Mouse (Mus musculus): ENCODE results near the gene Nmnat2. TPM values are rescaled to one million over a fixed set of nuclear protein-coding genes. Genes with fewer than 3 reads are reported as not detected.

Nmnat2 gene
- polyA plus RNA-seq, 1 experiment: 2.1 TPM

GRCm38 (mm10) chr1:153071995-153072394 is 117.2 kb downstream of the Nmnat2 start:
- Histone ChIP-seq H3ac (ENCODE audit: control insufficient read depth, insufficient read length) (no peak overlapping the region), H3K27me3 (ENCODE audit: control insufficient read depth, insufficient read depth, insufficient read length) (no peaks in the 10 kb centered on the region), H3K4me3 (no peak overlapping the region), H3K79me2 (ENCODE audit: control insufficient read depth, insufficient read depth) (no peaks in the 10 kb centered on the region), H3K36me3 (ENCODE audit: control insufficient read depth, insufficient read depth) (no peaks in the 10 kb centered on the region), H3K4me2 (ENCODE audit: low read depth) (no peak overlapping the region)
- no peak for TF ChIP-seq REST (IDR thresholded peaks at IDR 0.05; ENCODE audit: insufficient read depth, insufficient read length)
- no peak for TF ChIP-seq TCF12 (IDR thresholded peaks at IDR 0.05; ENCODE audit: insufficient read depth, poor library complexity, severe bottlenecking)
- no peak for TF ChIP-seq TCF3 (IDR thresholded peaks at IDR 0.05; ENCODE audit: insufficient read length, low read depth)
- TF ChIP-seq MAX (IDR thresholded peaks at IDR 0.05; ENCODE audit: low read depth): no peak
- no peak for TF ChIP-seq POLR2A (IDR thresholded peaks at IDR 0.05; ENCODE audit: insufficient read length, low read depth)
- no peak for TF ChIP-seq USF1 (IDR thresholded peaks at IDR 0.05; ENCODE audit: low read depth)
- TF ChIP-seq CEBPB (IDR thresholded peaks at IDR 0.05; ENCODE audit: insufficient read depth, poor library complexity, severe bottlenecking): no peak
- no peak for TF ChIP-seq POLR2AphosphoS2 (IDR thresholded peaks at IDR 0.05; ENCODE audit: insufficient read length, low read depth)
- no peak for TF ChIP-seq MYOD1 (IDR thresholded peaks at IDR 0.05; ENCODE audit: control insufficient read depth in 1 of 3, insufficient read length in 2 of 3, low read depth in 2 of 3)
- TF ChIP-seq E2F4 (IDR thresholded peaks at IDR 0.05; ENCODE audit: insufficient read depth): no peak
- TF ChIP-seq MYOG (IDR thresholded peaks at IDR 0.05; ENCODE audit: control insufficient read depth in 1 of 3, insufficient read depth in 1 of 3, insufficient read length in 2 of 3, low read depth in 2 of 3): no peak
- TF ChIP-seq SRF (IDR thresholded peaks at IDR 0.05; ENCODE audit: control insufficient read depth, insufficient read length, low read depth): no peak

GRCm38 (mm10) chr1:153072711-153073110 is 117.9 kb downstream of the Nmnat2 start:
- no peaks in the 10 kb centered on the region for H3K79me2 ChIP-seq (ENCODE audit: control insufficient read depth, insufficient read depth)
- H3K27me3 ChIP-seq (ENCODE audit: control insufficient read depth, insufficient read depth, insufficient read length): no peaks in the 10 kb centered on the region
- TF ChIP-seq E2F4 (IDR thresholded peaks at IDR 0.05; ENCODE audit: insufficient read depth) (no peak), MAX (IDR thresholded peaks at IDR 0.05; ENCODE audit: low read depth) (no peak), MYOG (IDR thresholded peaks at IDR 0.05; ENCODE audit: control insufficient read depth in 1 of 3, insufficient read depth in 1 of 3, insufficient read length in 2 of 3, low read depth in 2 of 3) (no peak), POLR2A (IDR thresholded peaks at IDR 0.05; ENCODE audit: insufficient read length, low read depth) (no peak), REST (IDR thresholded peaks at IDR 0.05; ENCODE audit: insufficient read depth, insufficient read length) (no peak), USF1 (IDR thresholded peaks at IDR 0.05; ENCODE audit: low read depth) (no peak), TCF12 (IDR thresholded peaks at IDR 0.05; ENCODE audit: insufficient read depth, poor library complexity, severe bottlenecking) (no peak), TCF3 (IDR thresholded peaks at IDR 0.05; ENCODE audit: insufficient read length, low read depth) (no peak), MYOD1 (IDR thresholded peaks at IDR 0.05; ENCODE audit: control insufficient read depth in 1 of 3, insufficient read length in 2 of 3, low read depth in 2 of 3) (no peak), SRF (IDR thresholded peaks at IDR 0.05; ENCODE audit: control insufficient read depth, insufficient read length, low read depth) (no peak), POLR2AphosphoS2 (IDR thresholded peaks at IDR 0.05; ENCODE audit: insufficient read length, low read depth) (no peak)
- no peaks in the 10 kb centered on the region for H3K36me3 ChIP-seq (ENCODE audit: control insufficient read depth, insufficient read depth)
- H3K4me2 ChIP-seq (ENCODE audit: low read depth): no peak overlapping the region
- no peak overlapping the region for H3ac ChIP-seq (ENCODE audit: control insufficient read depth, insufficient read length)
- H3K4me3 ChIP-seq: no peak overlapping the region

- H3K36me3 ChIP-seq (ENCODE audit: control insufficient read depth, insufficient read depth): no peaks in the 10 kb centered on the region
- H3K4me3 ChIP-seq: no peak overlapping the region
- no peak overlapping the region for H3K4me2 ChIP-seq (ENCODE audit: low read depth)
- H3ac ChIP-seq (ENCODE audit: control insufficient read depth, insufficient read length): no peak overlapping the region
- TF ChIP-seq MYOD1 (IDR thresholded peaks at IDR 0.05; ENCODE audit: control insufficient read depth in 1 of 3, insufficient read length in 2 of 3, low read depth in 2 of 3) (no peak), REST (IDR thresholded peaks at IDR 0.05; ENCODE audit: insufficient read depth, insufficient read length) (no peak), CEBPB (IDR thresholded peaks at IDR 0.05; ENCODE audit: insufficient read depth, poor library complexity, severe bottlenecking) (no peak), SRF (IDR thresholded peaks at IDR 0.05; ENCODE audit: control insufficient read depth, insufficient read length, low read depth) (no peak), POLR2AphosphoS2 (IDR thresholded peaks at IDR 0.05; ENCODE audit: insufficient read length, low read depth) (no peak), MAX (IDR thresholded peaks at IDR 0.05; ENCODE audit: low read depth) (no peak), USF1 (IDR thresholded peaks at IDR 0.05; ENCODE audit: low read depth) (no peak), POLR2A (IDR thresholded peaks at IDR 0.05; ENCODE audit: insufficient read length, low read depth) (no peak), MYOG (IDR thresholded peaks at IDR 0.05; ENCODE audit: control insufficient read depth in 1 of 3, insufficient read depth in 1 of 3, insufficient read length in 2 of 3, low read depth in 2 of 3) (no peak), TCF12 (IDR thresholded peaks at IDR 0.05; ENCODE audit: insufficient read depth, poor library complexity, severe bottlenecking) (no peak), E2F4 (IDR thresholded peaks at IDR 0.05; ENCODE audit: insufficient read depth) (no peak), TCF3 (IDR thresholded peaks at IDR 0.05; ENCODE audit: insufficient read length, low read depth) (no peak)
- H3K79me2 ChIP-seq (ENCODE audit: control insufficient read depth, insufficient read depth): no peaks in the 10 kb centered on the region
- no peaks in the 10 kb centered on the region for H3K27me3 ChIP-seq (ENCODE audit: control insufficient read depth, insufficient read depth, insufficient read length)
Measured at GRCm38 (mm10) chr1:153073441-153073840, 118.6 kb downstream of the Nmnat2 start.

- no peaks in the 10 kb centered on the region for H3K27me3 ChIP-seq (ENCODE audit: control insufficient read depth, insufficient read depth, insufficient read length)
- H3K79me2 ChIP-seq (ENCODE audit: control insufficient read depth, insufficient read depth): no peaks in the 10 kb centered on the region
- H3K36me3 ChIP-seq (ENCODE audit: control insufficient read depth, insufficient read depth): no peaks in the 10 kb centered on the region
- H3ac ChIP-seq (ENCODE audit: control insufficient read depth, insufficient read length): no peak overlapping the region
- TF ChIP-seq TCF12 (IDR thresholded peaks at IDR 0.05; ENCODE audit: insufficient read depth, poor library complexity, severe bottlenecking): no peak
- no peak for TF ChIP-seq MYOG (IDR thresholded peaks at IDR 0.05; ENCODE audit: control insufficient read depth in 1 of 3, insufficient read depth in 1 of 3, insufficient read length in 2 of 3, low read depth in 2 of 3)
- TF ChIP-seq REST (IDR thresholded peaks at IDR 0.05; ENCODE audit: insufficient read depth, insufficient read length): no peak
- no peak for TF ChIP-seq TCF3 (IDR thresholded peaks at IDR 0.05; ENCODE audit: insufficient read length, low read depth)
- no peak for TF ChIP-seq MAX (IDR thresholded peaks at IDR 0.05; ENCODE audit: low read depth)
- no peak for TF ChIP-seq CEBPB (IDR thresholded peaks at IDR 0.05; ENCODE audit: insufficient read depth, poor library complexity, severe bottlenecking)
- TF ChIP-seq USF1 (IDR thresholded peaks at IDR 0.05; ENCODE audit: low read depth): no peak
- TF ChIP-seq POLR2AphosphoS2 (IDR thresholded peaks at IDR 0.05; ENCODE audit: insufficient read length, low read depth): no peak
- H3K4me2 ChIP-seq (ENCODE audit: low read depth): no peak overlapping the region
- no peak overlapping the region for H3K4me3 ChIP-seq
Measured at GRCm38 (mm10) chr1:153075087-153075736, 120.4 kb downstream of the Nmnat2 start.
